Mouse (Mus musculus): Measurements from ENCODE around the gene Hoxb7. TPM values are rescaled to one million over a fixed set of nuclear protein-coding genes. Genes with fewer than 3 reads are reported as not detected.

The Hoxb7 gene
- polyA plus RNA-seq, 1 experiment, result 13.1 TPM

DNA sequence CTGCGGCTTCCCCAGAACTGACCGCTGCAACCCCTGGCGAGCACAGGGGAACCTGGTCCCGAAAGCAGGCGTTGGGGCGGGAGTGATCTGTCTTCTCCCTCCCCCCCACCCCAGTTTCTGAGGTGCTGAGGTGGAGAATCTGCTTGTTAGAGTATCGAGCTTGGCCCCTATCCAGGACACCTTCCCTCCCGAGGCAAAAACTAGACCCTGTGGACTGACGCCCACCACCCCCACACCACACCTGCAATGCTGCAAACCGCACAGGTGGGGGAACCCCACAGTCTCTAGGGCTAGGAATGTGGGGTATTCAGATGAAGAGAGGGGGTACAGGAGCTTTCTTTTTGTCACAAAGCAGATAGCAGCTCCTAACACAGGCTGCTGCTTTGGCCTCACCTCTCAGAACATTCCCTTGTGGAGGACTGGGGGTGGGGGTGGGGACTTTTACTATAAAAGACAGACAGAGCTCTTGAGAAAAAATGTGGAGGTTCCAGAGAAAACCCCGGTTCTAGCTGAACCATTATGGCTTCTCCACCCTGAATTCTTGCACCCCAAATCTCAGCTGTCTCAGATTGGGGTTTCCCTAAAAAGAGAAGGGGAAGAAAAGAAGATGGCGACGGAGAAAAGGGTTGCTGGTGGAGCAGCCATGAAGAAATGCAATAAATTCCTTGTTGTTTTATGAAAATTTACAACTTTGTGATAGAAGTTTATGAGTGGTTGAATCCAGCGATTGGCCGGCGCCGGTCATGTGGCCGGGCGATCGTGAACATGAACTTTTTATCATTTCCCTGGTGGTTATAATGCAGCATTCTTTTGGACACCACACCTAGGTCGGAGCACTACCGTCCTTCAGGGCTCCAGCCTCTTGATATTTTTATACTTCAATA is 5.5 kb downstream of the Hoxb7 start, which contains the start of gene Hoxb6:
Gene Hoxb6 (plus strand): TSS at position 796 of the 884 bp plus-strand sequence.
- Histone ChIP-seq H3K4me1 (ENCODE audit: control insufficient read depth, insufficient read depth, low read length) (no peaks in the 10 kb centered on the region), H3K27ac (ENCODE audit: insufficient read depth, low read length) (peak within 1 kb of the TSS; percentile 77), H3K4me3 (ENCODE audit: insufficient read depth, low read length) (peak within 1 kb of the TSS; percentile 58)
- TF ChIP-seq POLR2A (IDR thresholded peaks at IDR 0.05; ENCODE audit: low read depth, low read length), result peak; percentile 71
- no peak for TF ChIP-seq CTCF (IDR thresholded peaks at IDR 0.05; ENCODE audit: borderline replicate concordance, insufficient read depth, low read length)

DNA sequence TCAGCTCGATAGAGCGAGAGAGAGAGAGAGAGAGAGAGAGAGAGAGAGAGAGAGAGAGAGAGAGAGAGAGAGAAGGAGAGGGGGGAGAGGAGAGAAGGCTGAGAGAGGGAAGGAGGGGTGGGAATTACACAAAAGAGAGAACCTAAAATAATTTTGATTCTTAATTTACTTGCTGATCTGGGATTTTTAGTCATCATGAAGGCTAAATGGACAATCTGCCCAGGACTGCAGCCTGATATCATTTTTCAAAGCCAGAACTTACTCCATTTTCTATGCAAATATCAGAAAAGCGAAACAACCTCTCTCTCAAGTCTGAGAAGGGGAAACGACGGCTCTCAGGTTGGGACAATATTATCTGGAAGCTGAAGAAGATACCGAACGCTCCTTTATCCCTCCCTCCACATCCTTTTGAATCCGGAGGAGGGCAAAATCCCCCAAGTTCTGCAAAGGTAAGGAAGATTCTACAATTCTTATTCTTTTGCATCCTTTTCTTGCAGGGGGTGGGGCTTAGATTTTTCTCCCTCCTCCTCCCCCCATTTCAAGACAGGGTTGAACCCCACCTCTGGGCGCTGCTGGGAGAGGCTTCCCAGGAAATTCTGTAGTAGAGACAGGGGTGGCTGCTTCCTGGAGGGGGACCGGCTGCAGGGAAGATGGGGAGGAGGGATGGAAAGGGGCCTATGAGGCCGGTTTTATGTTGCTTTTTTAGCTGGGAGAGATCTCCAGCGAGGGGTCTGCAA is 6.3 kb downstream of the Hoxb7 start:
- TF ChIP-seq CTCF (IDR thresholded peaks at IDR 0.05; ENCODE audit: borderline replicate concordance, insufficient read depth, low read length) (no peak), POLR2A (IDR thresholded peaks at IDR 0.05; ENCODE audit: low read depth, low read length) (peak; percentile 28; the same call in 1 of the 2 replicates)
- Histone ChIP-seq H3K4me1 (ENCODE audit: control insufficient read depth, insufficient read depth, low read length) (no peaks in the 10 kb centered on the region), H3K4me3 (ENCODE audit: insufficient read depth, low read length) (peak overlapping the region; percentile 58), H3K27ac (ENCODE audit: insufficient read depth, low read length) (peak overlapping the region; percentile 75)

DNA sequence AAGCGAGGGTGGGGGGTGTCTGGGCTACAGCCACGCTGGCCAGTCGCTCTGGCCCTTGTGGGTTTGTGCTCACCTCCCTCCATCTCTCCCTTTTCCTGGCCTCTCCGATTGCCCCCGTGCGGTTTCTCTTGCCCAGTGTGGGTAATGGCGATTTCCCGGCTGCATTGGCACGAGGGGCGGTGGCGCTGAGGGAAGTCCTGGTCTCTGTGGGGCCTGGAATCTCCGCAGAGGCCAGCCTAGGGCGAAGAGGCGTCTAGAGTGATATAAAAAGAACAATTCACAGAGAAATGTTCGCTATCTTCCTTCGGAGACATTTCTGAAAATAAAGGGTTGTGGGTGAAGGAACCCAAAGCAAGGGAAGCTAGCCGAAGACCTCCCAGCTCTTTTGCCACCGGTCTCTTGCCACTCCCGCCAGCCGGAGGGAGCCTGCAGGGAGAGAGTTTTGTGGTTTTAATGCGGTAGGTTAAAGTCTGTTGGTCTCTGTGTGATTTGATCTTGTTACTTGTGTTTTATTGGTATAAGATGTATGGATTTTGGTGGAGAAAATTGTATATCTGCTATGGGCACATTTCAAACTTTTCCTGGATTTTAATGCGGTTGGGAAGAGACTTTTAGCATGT is 7.0 kb downstream of the Hoxb7 start:
- peak overlapping the region; percentile 75 for H3K27ac ChIP-seq (ENCODE audit: insufficient read depth, low read length)
- no peak for TF ChIP-seq CTCF (IDR thresholded peaks at IDR 0.05; ENCODE audit: borderline replicate concordance, insufficient read depth, low read length)
- 0 out of 2 replicates have a peak, but pooled peaks have one; percentile 1 for TF ChIP-seq POLR2A (IDR thresholded peaks at IDR 0.05; ENCODE audit: low read depth, low read length)
- no peaks in the 10 kb centered on the region for H3K4me1 ChIP-seq (ENCODE audit: control insufficient read depth, insufficient read depth, low read length)
- peak overlapping the region; percentile 58 for H3K4me3 ChIP-seq (ENCODE audit: insufficient read depth, low read length)

- H3K27ac ChIP-seq (ENCODE audit: insufficient read depth, low read length), result peak overlapping the region; percentile 57
Measured at GRCm38 (mm10) chr11:96294245-96295091, 8.0 kb downstream of the Hoxb7 start.

GRCm38 (mm10) chr11:96295092-96295835 is 8.8 kb downstream of the Hoxb7 start:
- peak overlapping the region; percentile 57; the same call in 1 of the 2 replicates for H3K27ac ChIP-seq (ENCODE audit: insufficient read depth, low read length)
- peak overlapping the region; percentile 58 for H3K4me3 ChIP-seq (ENCODE audit: insufficient read depth, low read length)
- H3K4me1 ChIP-seq (ENCODE audit: control insufficient read depth, insufficient read depth, low read length), result no peaks in the 10 kb centered on the region
- TF ChIP-seq CTCF (IDR thresholded peaks at IDR 0.05; ENCODE audit: borderline replicate concordance, insufficient read depth, low read length), result no peak
- no peak for TF ChIP-seq POLR2A (IDR thresholded peaks at IDR 0.05; ENCODE audit: low read depth, low read length)

More at GRCm38 (mm10) chr11:96294245-96295091, 8.0 kb downstream of the Hoxb7 start:
- no peaks in the 10 kb centered on the region for H3K4me1 ChIP-seq (ENCODE audit: control insufficient read depth, insufficient read depth, low read length)
- TF ChIP-seq POLR2A (IDR thresholded peaks at IDR 0.05; ENCODE audit: low read depth, low read length) (no peak; the same call in 1 of the 2 replicates), CTCF (IDR thresholded peaks at IDR 0.05; ENCODE audit: borderline replicate concordance, insufficient read depth, low read length) (peak; percentile 64; the same call in 1 of the 2 replicates)
- H3K4me3 ChIP-seq (ENCODE audit: insufficient read depth, low read length), result peak overlapping the region; percentile 58

- peak overlapping the region; percentile 19 for H3K27ac ChIP-seq (ENCODE audit: insufficient read depth, low read length)
- TF ChIP-seq CTCF (IDR thresholded peaks at IDR 0.05; ENCODE audit: borderline replicate concordance, insufficient read depth, low read length) (no peak), POLR2A (IDR thresholded peaks at IDR 0.05; ENCODE audit: low read depth, low read length) (no peak)
- H3K4me1 ChIP-seq (ENCODE audit: control insufficient read depth, insufficient read depth, low read length), result no peaks in the 10 kb centered on the region
- H3K4me3 ChIP-seq (ENCODE audit: insufficient read depth, low read length), result peak overlapping the region; percentile 58
Measured at GRCm38 (mm10) chr11:96296997-96297396, 10.6 kb downstream of the Hoxb7 start.

DNA sequence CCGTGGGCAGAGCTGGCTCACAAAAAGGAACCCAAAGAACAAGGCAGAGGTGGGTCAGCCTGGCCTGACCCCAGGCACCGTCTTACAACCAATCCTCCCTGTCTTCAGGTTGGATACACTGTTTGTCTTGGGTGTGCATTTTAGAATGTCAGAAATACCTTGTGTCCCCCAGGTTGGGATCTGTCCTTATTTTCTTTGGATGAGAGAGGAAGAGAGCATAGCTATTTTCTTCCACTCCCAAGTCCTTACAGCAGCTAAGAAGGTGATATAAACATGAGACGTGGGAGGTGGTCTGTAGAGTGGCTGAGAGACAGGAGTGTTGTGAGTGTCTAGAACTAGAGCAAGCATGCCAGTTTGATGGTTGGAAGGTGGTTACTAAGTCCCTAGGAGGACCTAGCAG is 11.0 kb downstream of the Hoxb7 start:
- Histone ChIP-seq H3K27ac (ENCODE audit: insufficient read depth, low read length) (peak overlapping the region; percentile 19), H3K4me3 (ENCODE audit: insufficient read depth, low read length) (0 out of 2 replicates have a peak overlapping the region, but pooled peaks have one; percentile 58), H3K4me1 (ENCODE audit: control insufficient read depth, insufficient read depth, low read length) (no peaks in the 10 kb centered on the region)
- no peak for TF ChIP-seq CTCF (IDR thresholded peaks at IDR 0.05; ENCODE audit: borderline replicate concordance, insufficient read depth, low read length)
- TF ChIP-seq POLR2A (IDR thresholded peaks at IDR 0.05; ENCODE audit: low read depth, low read length), result no peak

GRCm38 (mm10) chr11:96297968-96298635 is 11.7 kb downstream of the Hoxb7 start:
- Histone ChIP-seq H3K27ac (ENCODE audit: insufficient read depth, low read length) (peak overlapping the region; percentile 8; the same call in 1 of the 2 replicates), H3K4me3 (ENCODE audit: insufficient read depth, low read length) (no peak overlapping the region), H3K4me1 (ENCODE audit: control insufficient read depth, insufficient read depth, low read length) (no peaks in the 10 kb centered on the region)
- TF ChIP-seq CTCF (IDR thresholded peaks at IDR 0.05; ENCODE audit: borderline replicate concordance, insufficient read depth, low read length), result no peak
